Mouse (Mus musculus) retina, postnatal 7 days (tissue): Measurements from ENCODE around the gene Rnf115.

Source experiments
- DNase-seq: peaks from one replicate; pipeline ENCODE4 v3.0.0-alpha.2; 2012; ENCODE audit warnings: low read depth, low spot score

Gene Rnf115

DNA sequence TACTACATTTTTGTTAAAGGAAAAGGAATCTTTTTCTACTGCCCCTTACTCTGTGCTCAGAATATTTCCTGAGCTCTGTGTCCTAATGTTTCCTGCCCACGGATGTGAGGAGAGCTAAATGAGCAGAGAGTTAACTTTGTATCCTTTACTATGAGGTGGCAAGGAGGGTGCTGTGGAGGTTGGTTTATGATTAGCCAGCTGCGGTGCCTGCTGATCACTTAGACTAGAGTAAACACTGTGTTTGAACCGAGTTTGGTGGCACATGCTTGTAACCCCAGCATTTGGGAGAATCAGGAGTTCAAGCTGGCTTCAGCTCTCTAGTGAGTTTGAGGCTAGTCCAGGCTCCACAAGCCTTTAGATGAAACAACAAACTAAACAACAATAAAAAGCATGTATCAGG lies 49.7 kb downstream of the Rnf115 start:
- DNase-seq = no peak

DNA sequence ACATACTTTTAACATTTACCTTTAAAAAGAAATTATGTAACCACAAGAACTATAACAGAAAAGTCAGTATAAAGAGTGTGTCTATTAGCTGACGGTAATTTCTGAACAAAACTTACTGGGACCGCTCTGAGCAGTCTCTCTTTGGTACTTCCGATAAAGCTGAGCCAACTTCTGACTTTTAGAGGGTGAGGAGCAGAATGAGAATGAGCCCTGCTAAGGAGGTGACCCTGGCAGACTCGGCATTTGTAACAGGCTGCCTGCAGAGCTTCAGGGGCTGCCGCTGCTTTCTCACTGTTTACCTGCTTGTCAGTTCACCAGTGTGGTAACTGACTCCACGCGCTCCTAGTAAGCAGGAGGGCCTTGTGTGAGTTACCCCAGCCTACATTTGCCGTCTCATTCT lies 54.8 kb downstream of the Rnf115 start:
- no peak for DNase-seq

GRCm38 (mm10) chr3:96787784-96788183 lies 60.3 kb downstream of the Rnf115 start:
- DNase-seq = no peak

DNA sequence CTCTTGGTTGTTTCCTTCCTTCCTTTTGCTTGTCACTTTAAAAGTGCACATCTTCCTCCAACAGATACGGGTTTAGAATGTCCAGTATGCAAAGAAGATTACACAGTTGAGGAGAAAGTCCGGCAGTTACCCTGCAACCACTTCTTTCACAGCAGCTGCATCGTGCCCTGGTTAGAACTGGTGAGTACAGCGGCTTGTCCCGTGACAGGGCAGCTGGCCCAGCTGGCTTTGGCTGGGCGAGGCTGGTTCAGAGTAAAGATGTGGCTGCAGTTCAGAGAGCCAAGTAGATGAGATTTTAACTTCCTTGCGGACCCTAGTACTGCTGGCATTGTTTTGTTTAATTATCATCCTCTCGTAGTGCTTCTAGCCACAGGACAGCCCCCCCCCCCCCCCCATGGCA lies 61.0 kb downstream of the Rnf115 start:
- no peak for DNase-seq

DNA sequence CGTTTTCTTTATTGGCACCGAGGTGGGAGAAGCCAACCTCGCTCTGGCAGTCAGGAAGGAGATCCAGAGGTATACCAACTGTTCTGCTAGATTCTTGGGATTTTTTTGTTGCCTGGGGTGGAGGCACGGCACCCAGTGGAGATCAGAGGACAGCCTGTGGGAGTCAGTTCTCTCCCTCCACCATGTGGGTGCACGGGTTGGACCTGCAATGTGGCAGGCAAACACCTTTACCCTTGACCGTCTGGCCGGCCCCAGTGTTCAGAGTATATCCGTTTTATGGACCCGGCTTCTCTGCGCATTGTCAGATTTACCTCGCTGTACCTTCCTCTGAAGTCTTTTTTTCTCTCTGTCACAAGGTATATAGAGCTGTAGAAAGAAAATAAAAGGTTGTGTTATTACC lies 72.8 kb downstream of the Rnf115 start:
- DNase-seq = no peak

DNA sequence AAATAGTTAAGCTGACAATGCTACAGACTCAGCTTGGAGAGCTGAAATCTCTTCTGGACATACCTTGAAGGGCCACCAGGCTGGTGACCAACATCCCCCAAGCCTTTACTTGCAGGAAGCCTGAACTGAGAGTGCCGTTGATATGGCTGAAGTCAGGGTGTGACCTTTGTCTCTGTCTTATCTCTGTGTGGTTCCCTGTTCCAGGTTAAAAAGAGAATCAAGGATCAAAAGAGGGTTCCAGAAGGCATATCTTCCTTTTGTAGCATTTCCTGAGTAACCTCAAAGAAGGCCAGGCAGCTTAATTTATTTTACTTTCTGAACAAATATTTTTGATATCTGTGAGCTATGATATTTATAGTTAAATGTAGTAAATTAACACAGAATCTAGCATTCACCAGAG lies 74.8 kb downstream of the Rnf115 start:
- no peak for DNase-seq

- DNase-seq = no peak
These were observed 80.7 kb downstream of the Rnf115 start for GRCm38 (mm10) chr3:96808136-96808535.

GRCm38 (mm10) chr3:96808651-96809050 lies 81.2 kb downstream of the Rnf115 start:
- DNase-seq = no peak

- no peak for DNase-seq
These were observed 83.8 kb downstream of the Rnf115 start for GRCm38 (mm10) chr3:96811232-96811631.

DNA sequence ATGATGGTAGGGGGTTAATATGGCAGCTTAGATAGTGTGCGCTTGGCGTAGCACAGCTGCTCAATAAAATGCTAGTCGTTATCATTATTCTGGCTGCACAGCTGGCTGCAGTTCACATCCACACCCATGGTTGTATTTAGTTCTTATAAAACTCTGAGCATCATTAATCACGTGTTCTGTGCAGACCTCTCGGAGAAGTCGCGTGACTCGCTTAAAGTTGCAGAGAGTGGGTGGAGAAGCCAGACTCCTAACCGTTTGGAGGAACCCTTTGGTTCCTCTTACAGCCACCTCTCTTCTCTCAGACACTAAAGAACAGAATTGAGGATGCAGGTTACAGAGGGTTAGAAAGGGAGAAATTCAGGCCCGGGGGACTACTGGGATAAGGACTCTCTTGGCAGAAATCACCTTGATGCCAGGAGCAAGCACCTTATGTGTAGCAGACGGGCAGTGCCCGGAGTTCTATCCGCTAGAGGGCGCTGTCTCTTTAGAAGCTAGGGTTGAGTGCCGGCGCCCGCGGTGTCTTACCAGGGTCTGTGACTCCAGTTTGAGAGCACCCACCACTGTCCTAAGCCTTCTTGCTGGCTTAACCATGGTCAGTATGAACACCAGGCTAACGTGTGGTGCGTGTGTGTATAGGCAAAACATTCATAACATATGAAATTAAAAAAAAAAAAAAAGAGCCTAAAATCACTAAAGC lies 85.1 kb downstream of the Rnf115 start:
- peak; percentile 57 for DNase-seq

- DNase-seq = peak; percentile 14
These were observed 85.6 kb downstream of the Rnf115 start for GRCm38 (mm10) chr3:96813106-96813505.

DNA sequence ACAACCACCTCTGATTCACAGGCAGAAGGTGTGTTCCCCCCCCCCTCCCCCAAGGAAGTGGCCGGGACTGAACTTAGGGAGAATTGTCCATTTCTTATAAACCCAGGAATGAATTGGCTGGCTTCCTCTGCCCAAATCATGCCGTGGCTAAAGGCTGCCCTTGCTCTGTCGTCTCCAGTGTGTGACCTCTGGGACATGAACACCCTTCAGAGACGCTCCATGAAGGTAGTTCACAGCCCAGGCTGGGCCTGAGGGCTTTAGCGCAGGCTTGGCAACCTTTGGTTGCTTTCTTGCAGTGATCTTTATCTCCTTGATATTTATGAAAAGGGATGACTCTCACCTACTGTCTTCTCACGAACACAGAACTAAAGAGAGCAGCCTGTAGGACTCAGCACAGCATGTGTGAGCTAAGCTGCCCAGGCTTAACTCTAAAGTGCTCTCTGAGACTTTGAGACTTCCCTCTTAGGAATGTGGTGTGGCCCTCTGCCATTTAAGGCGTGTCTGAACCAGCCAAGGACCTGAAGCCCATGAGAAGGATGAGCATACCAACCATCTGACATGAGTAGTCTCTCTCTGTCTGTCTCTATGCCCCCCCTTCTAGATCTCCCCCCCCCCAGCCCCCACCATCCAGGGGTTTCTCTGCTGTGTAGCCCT lies 86.3 kb downstream of the Rnf115 start:
- no peak for DNase-seq

DNA sequence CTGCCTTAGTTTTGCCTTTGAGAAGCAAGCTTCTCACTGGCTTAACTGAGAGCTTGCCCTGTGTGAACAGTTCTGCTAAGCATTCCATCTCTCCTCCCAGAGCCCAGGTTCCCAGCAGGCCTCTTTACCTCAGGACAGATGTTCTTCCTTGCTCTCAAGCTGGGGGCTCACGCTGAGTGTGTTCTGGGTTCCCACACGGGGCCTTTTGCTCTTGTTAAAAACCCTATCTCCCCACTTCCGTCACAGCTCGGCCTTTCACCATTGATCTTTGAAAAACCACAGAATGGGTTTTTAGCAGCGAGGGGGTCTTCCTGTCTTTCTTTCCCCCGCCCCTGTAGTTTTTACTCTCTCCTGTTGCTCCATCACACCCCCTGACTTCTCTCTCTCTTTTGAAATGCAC lies 86.9 kb downstream of the Rnf115 start:
- DNase-seq = no peak

DNA sequence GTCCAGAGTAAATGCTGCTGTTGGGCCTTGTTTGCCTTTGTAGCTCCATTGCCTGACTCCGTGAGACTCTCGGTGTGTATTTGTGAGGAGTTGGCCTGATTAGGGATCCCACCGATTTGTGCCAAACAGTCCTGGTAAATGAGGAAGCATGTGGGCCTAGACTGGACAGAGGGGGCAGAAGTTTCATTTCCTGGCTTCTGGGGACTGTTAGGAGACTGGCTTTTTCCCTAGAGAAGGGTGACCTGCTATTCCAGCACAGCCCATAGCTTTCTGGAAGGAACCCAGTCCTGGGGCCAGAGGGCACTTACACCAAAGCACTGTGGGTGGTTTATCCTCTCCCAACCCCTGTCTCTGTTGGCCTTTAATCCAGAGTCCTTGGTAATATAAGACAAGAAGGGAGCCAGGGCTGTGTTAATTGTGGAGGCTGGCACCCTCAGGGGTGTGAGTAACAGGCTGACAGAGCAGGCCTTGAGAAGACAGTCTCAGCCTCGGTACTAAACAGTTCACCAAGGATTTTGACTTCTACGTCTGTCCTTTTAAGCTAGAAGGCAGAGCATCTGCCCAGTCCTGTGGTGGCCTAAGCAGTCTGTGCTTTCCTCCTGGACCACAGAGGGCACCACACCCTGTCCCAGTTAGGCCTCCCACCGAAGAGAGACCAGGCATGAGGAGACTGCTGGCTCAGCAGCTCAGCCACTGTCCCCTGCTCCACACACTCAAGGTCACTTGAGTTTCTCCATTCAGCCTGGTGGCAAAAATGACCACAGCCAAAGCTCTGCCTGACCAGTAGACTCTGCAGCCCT lies 92.9 kb downstream of the Rnf115 start:
- no peak for DNase-seq

- DNase-seq = no peak
These were observed 94.1 kb downstream of the Rnf115 start for GRCm38 (mm10) chr3:96821581-96821980.

GRCm38 (mm10) chr3:96823701-96824100 lies 96.2 kb downstream of the Rnf115 start:
- DNase-seq = no peak

- no peak for DNase-seq
These were observed 97.2 kb downstream of the Rnf115 start for GRCm38 (mm10) chr3:96824614-96825013.

DNA sequence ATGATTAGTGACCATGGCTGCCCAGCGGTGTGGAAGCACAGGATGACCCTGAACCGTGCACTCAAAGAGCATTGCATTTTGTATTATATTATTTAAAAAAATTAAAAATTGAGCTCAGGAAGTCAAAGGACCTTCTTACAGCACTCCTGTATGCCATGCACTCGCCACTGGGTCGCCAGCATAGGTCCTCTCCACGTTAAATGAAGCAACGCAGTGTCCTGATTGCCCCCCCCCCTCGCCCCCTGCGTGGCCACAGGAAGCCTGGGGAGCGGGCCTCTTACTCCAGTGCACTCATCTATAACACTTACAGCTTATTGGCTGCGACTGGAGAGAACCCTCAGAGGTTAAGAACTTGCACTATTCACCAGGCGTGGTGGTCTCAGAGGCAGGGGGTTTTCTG lies 97.8 kb downstream of the Rnf115 start:
- no peak for DNase-seq

DNA sequence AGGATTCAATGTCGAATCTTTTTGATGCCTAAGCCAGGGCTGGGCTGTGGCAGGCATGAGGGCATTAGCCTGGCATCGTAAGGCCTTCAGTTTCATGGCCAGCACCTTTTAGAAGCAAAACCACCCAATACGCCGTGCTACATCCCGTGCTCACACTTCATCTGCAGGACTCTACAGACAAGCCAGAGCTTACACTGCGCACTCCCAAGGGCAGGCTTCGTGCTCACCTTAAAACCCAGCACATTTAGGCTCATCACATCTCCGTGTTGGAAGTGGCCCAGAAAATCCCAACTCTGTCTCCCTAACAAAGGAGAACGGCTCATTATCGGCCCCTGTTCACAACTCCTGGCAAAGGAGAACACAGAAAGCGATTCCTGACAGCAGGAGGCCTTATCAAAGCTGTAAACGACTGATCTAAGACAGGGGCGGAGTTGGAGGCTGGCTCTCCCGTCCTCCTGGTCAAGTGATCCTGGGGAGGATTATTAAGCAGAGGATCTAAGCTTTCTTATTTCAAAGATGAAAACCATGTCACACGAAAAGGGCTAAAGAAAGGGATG lies 100.9 kb downstream of the Rnf115 start:
- no peak for DNase-seq

DNA sequence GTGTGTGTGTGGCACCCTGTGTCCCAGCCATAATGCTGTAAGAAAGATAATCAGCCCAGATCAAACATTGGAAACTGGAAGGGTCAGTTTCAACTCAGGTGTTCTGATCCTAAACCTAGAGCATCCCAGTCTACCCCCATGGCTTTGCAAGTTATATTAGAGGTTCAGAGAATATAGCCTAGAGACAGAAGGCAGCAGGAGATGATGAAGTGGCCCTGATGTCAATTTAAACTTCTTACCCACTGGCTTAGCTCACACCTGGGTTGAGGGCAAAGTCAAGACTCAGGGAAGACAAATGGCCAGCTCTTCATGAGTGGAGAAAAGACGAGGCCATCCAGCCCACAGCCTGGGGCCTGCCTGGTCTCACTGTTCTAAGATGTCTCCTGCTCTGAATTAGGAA lies 101.5 kb downstream of the Rnf115 start, which contains the start of the genes Pdzk1 and Cd160:
Gene Pdzk1 (plus strand): TSS at position 301 of the 400 bp plus-strand sequence.
Gene Cd160 (minus strand): TSS at position 368 of the 400 bp plus-strand sequence.
- no peak for DNase-seq

GRCm38 (mm10) chr3:96829856-96830255 lies 102.4 kb downstream of the Rnf115 start:
- no peak for DNase-seq

DNA sequence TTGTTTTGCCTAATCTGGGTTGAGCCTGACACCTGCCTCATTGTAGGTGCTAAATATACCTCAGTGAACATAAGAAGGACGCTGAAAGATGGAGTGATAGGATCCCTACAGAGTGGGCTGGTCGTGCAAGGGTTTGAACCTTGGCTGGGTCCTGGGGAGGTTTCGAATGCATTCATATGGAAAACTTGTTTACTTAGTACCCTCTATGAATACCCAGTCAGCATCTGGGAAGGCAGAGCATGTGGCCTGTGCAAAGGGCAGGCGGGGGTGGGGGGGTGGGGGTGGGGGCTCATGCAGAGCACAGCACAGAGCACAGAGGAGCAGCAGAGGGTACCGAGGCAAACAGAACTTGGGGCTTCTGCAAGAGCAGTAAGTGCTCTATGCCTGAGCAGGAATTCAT lies 105.5 kb downstream of the Rnf115 start:
- no peak for DNase-seq
